Mouse (Mus musculus): ENCODE data around the gene Cstf3. TPM values are rescaled to one million over a fixed set of nuclear protein-coding genes. Genes with fewer than 3 reads are reported as not detected.

The Cstf3 gene
- polyA plus RNA-seq, 1 experiment from 2014 or later, result 94.8 TPM

GRCm38 (mm10) chr2:104590829-104591117 is 450 bp downstream of the Cstf3 start:
- Histone ChIP-seq H3K4me1 (ENCODE audit: control insufficient read depth, insufficient read depth, low read length) (peaks cover 12% of the 10 kb centered on the region; the same call in 1 of the 2 replicates), H3K27me3 (ENCODE audit: control insufficient read depth, insufficient read depth, low read length) (no peaks in the 10 kb centered on the region), H3K4me3 (ENCODE audit: low read depth, low read length) (peak overlapping the region; percentile 88), H3K36me3 (ENCODE audit: control insufficient read depth, insufficient read depth, low read length) (no peaks in the 10 kb centered on the region), H3K4me2 (peak overlapping the region; percentile 61), H3K9me3 (ENCODE audit: control insufficient read depth, low read length) (no peaks in the 10 kb centered on the region), H3K27ac (ENCODE audit: low read depth, low read length) (peak overlapping the region; percentile 84), H3K9ac (ENCODE audit: low read length) (peak overlapping the region; percentile 95)
- no peak for DNase-seq (ENCODE audit: low spot score, missing footprints)
- WGBS, result under 1% methylated on average over 19 of the region's 19 CpGs
- no peak for ATAC-seq (ENCODE audit: low FRiP score)

GRCm38 (mm10) chr2:104591141-104591540 is 818 bp downstream of the Cstf3 start:
- Histone ChIP-seq H3K4me1 (ENCODE audit: control insufficient read depth, insufficient read depth, low read length) (peaks cover 12% of the 10 kb centered on the region; the same call in 1 of the 2 replicates), H3K9me3 (ENCODE audit: control insufficient read depth, low read length) (no peaks in the 10 kb centered on the region), H3K4me3 (ENCODE audit: low read depth, low read length) (peak overlapping the region; percentile 88), H3K9ac (ENCODE audit: low read length) (peak overlapping the region; percentile 95), H3K36me3 (ENCODE audit: control insufficient read depth, insufficient read depth, low read length) (no peaks in the 10 kb centered on the region), H3K27ac (ENCODE audit: low read depth, low read length) (peak overlapping the region; percentile 84; the same call in 1 of the 2 replicates), H3K4me2 (peak overlapping the region; percentile 61), H3K27me3 (ENCODE audit: control insufficient read depth, insufficient read depth, low read length) (no peaks in the 10 kb centered on the region)
- no peak for ATAC-seq (ENCODE audit: low FRiP score)
- 3% methylated on average over 6 of the region's 6 CpGs for WGBS
- no peak for DNase-seq (ENCODE audit: low spot score, missing footprints)

- H3K9me3 ChIP-seq (ENCODE audit: control insufficient read depth, low read length), result no peaks in the 10 kb centered on the region
- H3K36me3 ChIP-seq (ENCODE audit: control insufficient read depth, insufficient read depth, low read length), result peaks cover 2% of the 10 kb centered on the region; the same call in 1 of the 2 replicates
- no peak overlapping the region for H3K4me2 ChIP-seq
- ATAC-seq (ENCODE audit: low FRiP score) (no peak), DNase-seq (ENCODE audit: low spot score, missing footprints) (no peak)
- peaks cover 10% of the 10 kb centered on the region; the same call in 1 of the 2 replicates for H3K4me1 ChIP-seq (ENCODE audit: control insufficient read depth, insufficient read depth, low read length)
- H3K27me3 ChIP-seq (ENCODE audit: control insufficient read depth, insufficient read depth, low read length), result no peaks in the 10 kb centered on the region
- H3K4me3 ChIP-seq (ENCODE audit: low read depth, low read length), result no peak overlapping the region
- 74% methylated on average over 1 of the region's 1 CpGs for WGBS
- H3K27ac ChIP-seq (ENCODE audit: low read depth, low read length), result no peak overlapping the region
- no peak overlapping the region for H3K9ac ChIP-seq (ENCODE audit: low read length)
Measured at GRCm38 (mm10) chr2:104595063-104595462, 4.7 kb downstream of the Cstf3 start.

GRCm38 (mm10) chr2:104603431-104603830 is 13.1 kb downstream of the Cstf3 start:
- 82% methylated on average over 1 of the region's 1 CpGs for WGBS
- no peak overlapping the region for H3K4me2 ChIP-seq
- no peak for ATAC-seq (ENCODE audit: low FRiP score)
- H3K4me1 ChIP-seq (ENCODE audit: control insufficient read depth, insufficient read depth, low read length), result no peaks in the 10 kb centered on the region
- no peak overlapping the region for H3K27ac ChIP-seq (ENCODE audit: low read depth, low read length)
- no peak for DNase-seq (ENCODE audit: low spot score, missing footprints)
- no peak overlapping the region for H3K9ac ChIP-seq (ENCODE audit: low read length)
- H3K4me3 ChIP-seq (ENCODE audit: low read depth, low read length), result no peak overlapping the region
- no peaks in the 10 kb centered on the region for H3K9me3 ChIP-seq (ENCODE audit: control insufficient read depth, low read length)
- H3K27me3 ChIP-seq (ENCODE audit: control insufficient read depth, insufficient read depth, low read length), result no peaks in the 10 kb centered on the region
- H3K36me3 ChIP-seq (ENCODE audit: control insufficient read depth, insufficient read depth, low read length), result peaks cover 8% of the 10 kb centered on the region; the same call in 1 of the 2 replicates

DNA sequence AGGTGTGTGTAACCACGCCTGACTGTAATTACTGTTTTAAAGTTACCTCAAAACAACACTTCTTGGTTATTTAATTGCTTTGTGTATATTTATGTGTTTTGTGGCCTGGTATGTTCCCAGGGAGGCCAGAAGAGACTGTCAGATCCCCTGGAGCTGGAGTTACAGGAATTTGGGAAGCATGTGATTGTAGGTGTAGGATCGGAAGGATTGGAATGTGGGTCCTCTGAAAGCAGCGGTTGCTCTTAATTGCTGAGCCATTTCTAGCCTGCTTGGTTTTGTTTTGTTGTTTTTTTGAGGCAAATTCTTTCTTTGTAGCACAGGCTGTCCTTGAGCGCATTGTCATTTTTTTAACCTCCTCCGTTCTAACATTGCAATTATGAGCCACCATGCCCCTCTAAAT is 14.4 kb downstream of the Cstf3 start:
- peaks cover 6% of the 10 kb centered on the region; the same call in 1 of the 2 replicates for H3K36me3 ChIP-seq (ENCODE audit: control insufficient read depth, insufficient read depth, low read length)
- no peak overlapping the region for H3K4me3 ChIP-seq (ENCODE audit: low read depth, low read length)
- no peak overlapping the region for H3K4me2 ChIP-seq
- no peak for ATAC-seq (ENCODE audit: low FRiP score)
- peak; percentile 76 for DNase-seq (ENCODE audit: low spot score, missing footprints)
- H3K9me3 ChIP-seq (ENCODE audit: control insufficient read depth, low read length), result no peaks in the 10 kb centered on the region
- H3K9ac ChIP-seq (ENCODE audit: low read length), result no peak overlapping the region
- H3K27me3 ChIP-seq (ENCODE audit: control insufficient read depth, insufficient read depth, low read length), result no peaks in the 10 kb centered on the region
- WGBS, result 81% methylated on average over 5 of the region's 5 CpGs
- no peaks in the 10 kb centered on the region for H3K4me1 ChIP-seq (ENCODE audit: control insufficient read depth, insufficient read depth, low read length)
- H3K27ac ChIP-seq (ENCODE audit: low read depth, low read length), result no peak overlapping the region

GRCm38 (mm10) chr2:104605560-104605959 is 15.2 kb downstream of the Cstf3 start:
- peaks cover 3% of the 10 kb centered on the region; the same call in 1 of the 2 replicates for H3K36me3 ChIP-seq (ENCODE audit: control insufficient read depth, insufficient read depth, low read length)
- ATAC-seq (ENCODE audit: low FRiP score), result no peak

GRCm38 (mm10) chr2:104614786-104615185 is 24.5 kb downstream of the Cstf3 start:
- H3K4me1 ChIP-seq (ENCODE audit: control insufficient read depth, insufficient read depth, low read length), result no peaks in the 10 kb centered on the region
- no peaks in the 10 kb centered on the region for H3K27me3 ChIP-seq (ENCODE audit: control insufficient read depth, insufficient read depth, low read length)
- H3K27ac ChIP-seq (ENCODE audit: low read depth, low read length), result no peak overlapping the region
- no peaks in the 10 kb centered on the region for H3K36me3 ChIP-seq (ENCODE audit: control insufficient read depth, insufficient read depth, low read length)
- H3K9ac ChIP-seq (ENCODE audit: low read length), result no peak overlapping the region
- H3K9me3 ChIP-seq (ENCODE audit: control insufficient read depth, low read length), result no peaks in the 10 kb centered on the region
- no peak overlapping the region for H3K4me3 ChIP-seq (ENCODE audit: low read depth, low read length)
- no peak for ATAC-seq (ENCODE audit: low FRiP score)
- WGBS, result 94% methylated on average over 3 of the region's 3 CpGs
- H3K4me2 ChIP-seq, result no peak overlapping the region
- DNase-seq (ENCODE audit: low spot score, missing footprints), result no peak

More at GRCm38 (mm10) chr2:104605560-104605959, 15.2 kb downstream of the Cstf3 start:
- Histone ChIP-seq H3K4me3 (ENCODE audit: low read depth, low read length) (no peak overlapping the region), H3K9me3 (ENCODE audit: control insufficient read depth, low read length) (no peaks in the 10 kb centered on the region), H3K27me3 (ENCODE audit: control insufficient read depth, insufficient read depth, low read length) (no peaks in the 10 kb centered on the region), H3K4me2 (no peak overlapping the region), H3K27ac (ENCODE audit: low read depth, low read length) (no peak overlapping the region), H3K9ac (ENCODE audit: low read length) (no peak overlapping the region), H3K4me1 (ENCODE audit: control insufficient read depth, insufficient read depth, low read length) (no peaks in the 10 kb centered on the region)
- DNase-seq (ENCODE audit: low spot score, missing footprints), result no peak
- 93% methylated on average over 1 of the region's 1 CpGs for WGBS

DNA sequence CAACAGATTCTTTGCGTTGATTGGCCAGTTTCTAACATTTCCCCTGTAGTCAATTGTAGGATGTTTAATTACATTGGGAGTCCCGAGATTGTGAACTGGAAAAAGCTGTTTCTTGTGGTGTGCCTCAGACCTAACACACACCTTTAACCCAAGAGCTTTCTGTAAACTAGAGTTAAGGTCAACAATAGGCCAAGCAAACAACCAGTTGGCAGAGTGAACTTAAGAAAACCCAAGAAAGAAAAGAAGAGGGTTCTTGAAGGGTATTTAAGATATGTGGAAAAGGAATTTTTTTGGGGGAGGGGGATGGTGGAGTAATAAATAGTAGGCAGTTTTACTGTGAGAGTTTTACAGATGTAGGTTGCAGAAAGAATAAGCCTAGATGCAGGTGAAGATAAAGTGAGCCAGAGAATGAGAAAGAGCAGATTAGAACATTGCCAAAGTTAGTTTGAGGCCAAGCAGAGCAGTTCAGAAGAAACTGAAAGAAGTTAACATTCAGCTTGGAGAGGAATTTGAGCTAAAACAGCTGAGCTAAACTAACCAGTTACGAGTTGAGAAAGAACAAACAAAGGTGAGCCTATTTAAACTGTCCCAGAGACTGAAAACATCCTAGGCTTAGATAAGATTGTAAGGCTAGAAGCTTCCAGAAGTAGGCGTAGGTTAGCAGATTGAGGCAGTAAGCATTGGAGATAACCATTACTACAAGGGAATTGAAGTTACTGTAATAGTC is 25.8 kb downstream of the Cstf3 start:
- Histone ChIP-seq H3K4me3 (ENCODE audit: low read depth, low read length) (no peak overlapping the region), H3K4me2 (no peak overlapping the region), H3K36me3 (ENCODE audit: control insufficient read depth, insufficient read depth, low read length) (no peaks in the 10 kb centered on the region), H3K9ac (ENCODE audit: low read length) (no peak overlapping the region), H3K27ac (ENCODE audit: low read depth, low read length) (no peak overlapping the region), H3K27me3 (ENCODE audit: control insufficient read depth, insufficient read depth, low read length) (no peaks in the 10 kb centered on the region), H3K9me3 (ENCODE audit: control insufficient read depth, low read length) (no peaks in the 10 kb centered on the region), H3K4me1 (ENCODE audit: control insufficient read depth, insufficient read depth, low read length) (no peaks in the 10 kb centered on the region)
- no peak for ATAC-seq (ENCODE audit: low FRiP score)
- WGBS, result 95% methylated on average over 4 of the region's 4 CpGs
- no peak for DNase-seq (ENCODE audit: low spot score, missing footprints)

GRCm38 (mm10) chr2:104658659-104659058 is 68.3 kb downstream of the Cstf3 start:
- no peak for ATAC-seq (ENCODE audit: low FRiP score)
- WGBS, result 90% methylated on average over 1 of the region's 1 CpGs
- H3K4me1 ChIP-seq (ENCODE audit: control insufficient read depth, insufficient read depth, low read length), result no peaks in the 10 kb centered on the region
- H3K9ac ChIP-seq (ENCODE audit: low read length), result no peak overlapping the region
- no peak overlapping the region for H3K27ac ChIP-seq (ENCODE audit: low read depth, low read length)
- H3K4me3 ChIP-seq (ENCODE audit: low read depth, low read length), result no peak overlapping the region
- DNase-seq (ENCODE audit: low spot score, missing footprints), result no peak
- H3K27me3 ChIP-seq (ENCODE audit: control insufficient read depth, insufficient read depth, low read length), result no peaks in the 10 kb centered on the region
- H3K4me2 ChIP-seq, result no peak overlapping the region
- no peaks in the 10 kb centered on the region for H3K9me3 ChIP-seq (ENCODE audit: control insufficient read depth, low read length)
- H3K36me3 ChIP-seq (ENCODE audit: control insufficient read depth, insufficient read depth, low read length), result peaks cover 11% of the 10 kb centered on the region; the same call in 1 of the 2 replicates

Measured in midbrain, embryonic 11.5 days (tissue).